Mouse (Mus musculus): ENCODE measurements at regions not wholly inside any gene's neighbourhood (a gene's known extent, or its start where the extent isn't known, plus 50 kb on each side); places are given as distances from the start of the nearest gene placed in this dataset.

GRCm38 (mm10) chr1:35808894-35809293 is 259.3 kb upstream of the Hs6st1 start:
- no peak for TF ChIP-seq CTCF (IDR thresholded peaks at IDR 0.05)
- TF ChIP-seq EP300 (IDR thresholded peaks at IDR 0.05): no peak
